Mouse (Mus musculus) monocyte, adult 2 months (primary cell): ENCODE data around the gene S100a7a.
A peak's percentile ranks its signal among the peaks of the same experiment; 100 is the strongest.

Source experiments
- DNase-seq, 2 experiments: peaks; one replicate each; pipeline ENCODE4 v3.0.0; 2022; ENCODE audit warnings: low spot score in 2 of 2, low read depth in 1 of 2

Gene S100a7a

DNA sequence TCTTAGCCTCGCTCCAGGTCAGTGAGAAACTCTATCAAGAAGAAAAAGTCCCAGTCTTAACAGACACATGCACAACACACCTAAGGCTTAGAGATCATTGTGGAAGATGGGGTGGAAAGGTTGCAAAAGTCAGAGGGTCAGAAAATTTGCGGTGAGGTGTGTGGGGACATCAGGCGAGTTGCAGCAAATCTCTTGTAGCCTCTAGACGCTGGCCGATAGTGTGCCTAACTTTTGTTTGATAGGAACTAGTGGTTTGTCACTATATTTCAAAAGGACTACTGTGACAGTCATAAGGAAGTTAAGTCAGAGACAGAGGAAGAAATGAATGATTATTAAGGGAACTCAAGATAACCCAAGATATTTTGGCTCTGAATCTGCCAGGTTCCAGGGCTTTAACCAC is 26.5 kb upstream of the S100a7a start:
- DNase-seq, result no peak

DNA sequence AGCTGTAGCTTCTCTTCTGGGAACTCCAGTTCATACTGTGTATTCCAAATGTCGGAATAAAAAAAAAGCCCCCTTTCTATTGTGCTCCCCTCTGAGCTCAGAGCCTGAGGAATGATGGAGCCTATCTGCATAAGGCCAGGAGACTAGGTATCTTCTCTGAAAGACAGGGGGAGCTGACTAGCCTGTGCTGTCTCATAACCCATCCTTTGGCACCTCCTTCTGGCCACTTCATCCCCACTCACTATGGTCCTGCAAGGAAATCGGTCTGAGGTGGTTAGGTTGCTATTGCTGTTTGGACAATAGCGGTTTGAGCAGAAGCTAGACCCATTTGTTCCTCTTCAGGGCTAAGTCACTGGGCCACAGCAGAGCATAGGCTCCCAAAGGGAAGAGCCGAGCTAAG is 26.0 kb upstream of the S100a7a start:
- DNase-seq, result no peak

DNA sequence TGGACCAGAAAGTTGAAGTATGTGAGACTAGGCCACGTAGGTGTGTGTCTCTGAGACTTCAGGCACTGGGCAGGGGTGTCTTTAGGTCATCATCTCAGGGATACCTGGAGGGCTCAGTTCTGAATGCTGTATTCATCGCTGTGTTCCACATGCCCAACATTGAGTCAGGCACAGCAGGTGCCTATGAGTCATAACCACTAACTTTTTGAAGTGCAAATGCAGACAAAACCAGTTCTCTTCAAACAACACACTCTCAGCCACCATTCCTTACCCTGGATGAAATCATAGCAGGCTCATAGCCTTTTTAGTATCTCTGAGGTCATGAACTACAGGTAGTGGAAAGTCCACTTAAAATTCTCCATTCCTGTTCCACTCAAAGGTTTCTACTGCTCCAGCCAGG is 24.5 kb upstream of the S100a7a start:
- no peak for DNase-seq

DNA sequence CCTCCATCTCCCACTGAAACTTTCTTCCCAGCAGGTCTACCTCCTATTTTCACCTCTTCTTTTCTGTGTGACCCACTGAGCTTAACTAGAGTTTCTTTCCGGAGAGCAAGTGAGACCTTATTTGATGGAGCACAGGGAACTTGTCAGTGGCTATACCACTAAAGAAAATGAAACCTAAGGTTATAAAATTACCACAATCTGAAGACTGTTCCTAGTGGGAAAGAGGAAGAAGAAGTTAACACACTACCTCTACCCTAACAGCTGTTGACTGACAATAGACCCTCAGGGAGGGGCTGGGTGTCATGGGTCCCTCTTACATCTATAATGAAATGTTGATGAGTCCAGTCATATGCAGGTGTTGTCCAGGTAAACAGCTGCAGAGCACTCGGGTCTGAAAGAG is 21.8 kb upstream of the S100a7a start:
- no peak for DNase-seq

DNA sequence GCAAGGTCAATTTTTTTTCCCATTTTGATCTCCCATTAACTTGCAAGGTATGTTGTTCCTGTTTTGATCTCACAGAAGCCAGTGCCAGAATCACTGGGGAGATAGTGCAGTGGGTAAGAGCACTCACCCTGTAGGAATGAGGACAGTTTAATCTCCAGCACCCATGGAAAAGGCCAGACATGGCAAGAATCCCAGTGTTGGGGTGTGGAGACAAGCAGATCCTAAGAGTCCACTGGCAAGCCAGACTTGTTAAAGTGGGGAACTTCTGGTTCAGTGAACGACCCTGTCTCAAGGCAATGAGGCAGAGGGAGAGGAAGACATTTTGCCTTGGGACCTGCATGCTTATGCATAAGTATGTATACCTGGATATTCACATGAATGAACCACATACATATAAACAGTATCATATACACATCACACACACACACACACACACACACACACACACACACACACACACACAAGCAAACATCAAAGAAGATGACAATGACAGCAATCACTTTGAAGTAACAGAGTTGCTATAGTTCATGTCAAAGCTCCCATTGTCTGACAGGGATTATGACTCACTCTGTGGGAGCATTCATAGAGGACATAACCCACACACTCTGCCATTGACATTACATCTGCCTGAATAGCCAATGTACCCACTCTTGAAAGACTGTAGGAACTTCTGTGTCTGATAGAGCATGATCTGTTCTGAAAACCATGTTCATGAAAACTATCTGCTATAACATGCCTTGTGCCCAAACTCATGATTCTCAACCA is 15.1 kb upstream of the S100a7a start:
- DNase-seq, result no peak

DNA sequence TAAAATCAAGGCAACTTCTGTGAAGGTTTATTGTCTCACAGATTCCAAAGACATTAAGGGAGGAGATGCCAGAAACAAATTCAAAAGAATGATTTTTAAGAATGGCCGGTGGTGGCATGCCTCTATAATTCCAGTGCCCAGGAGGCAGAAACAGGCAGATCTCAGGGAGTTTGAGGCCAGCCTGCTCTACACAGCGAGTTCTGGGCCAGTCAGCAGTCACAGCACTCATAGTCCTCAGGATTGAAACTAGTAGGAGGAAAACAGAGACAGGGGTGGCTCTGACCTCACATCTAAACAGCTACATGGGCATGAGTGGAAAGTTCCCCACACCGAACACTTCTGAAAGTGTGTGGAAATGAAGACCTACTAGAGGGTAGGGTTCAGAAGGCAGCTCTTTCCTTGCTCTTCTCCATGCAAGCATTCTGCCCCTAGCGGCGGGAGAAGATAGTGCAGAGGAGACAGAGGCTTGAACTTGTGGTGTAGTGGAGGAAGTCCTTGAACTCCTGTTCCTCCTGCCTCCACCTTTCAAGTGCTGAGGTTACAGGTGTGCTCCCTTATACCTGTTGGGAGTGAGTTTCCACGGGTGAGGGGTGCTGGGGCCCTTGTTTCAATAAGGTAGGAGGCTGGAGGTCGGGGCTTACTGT is 14.2 kb upstream of the S100a7a start:
- no peak for DNase-seq

DNA sequence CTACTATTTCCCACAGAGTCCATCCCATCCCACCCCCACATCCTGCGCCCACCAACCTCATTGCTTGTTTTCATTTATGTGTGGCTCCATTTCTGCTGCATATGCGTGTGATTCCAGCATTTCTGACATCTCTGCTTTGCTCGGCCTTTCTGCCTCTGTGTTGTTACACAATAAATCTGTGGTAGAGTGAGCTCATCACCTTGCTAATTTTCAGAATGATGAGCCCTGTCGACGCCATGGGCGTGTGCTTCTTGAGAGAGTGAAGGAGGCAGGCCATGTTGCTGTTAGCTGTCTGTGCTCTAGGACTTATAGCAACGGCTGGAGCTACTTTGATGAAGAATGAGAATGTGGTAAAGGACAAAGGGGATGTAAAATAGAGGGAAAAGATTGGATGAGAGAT is 12.8 kb upstream of the S100a7a start:
- no peak for DNase-seq

DNA sequence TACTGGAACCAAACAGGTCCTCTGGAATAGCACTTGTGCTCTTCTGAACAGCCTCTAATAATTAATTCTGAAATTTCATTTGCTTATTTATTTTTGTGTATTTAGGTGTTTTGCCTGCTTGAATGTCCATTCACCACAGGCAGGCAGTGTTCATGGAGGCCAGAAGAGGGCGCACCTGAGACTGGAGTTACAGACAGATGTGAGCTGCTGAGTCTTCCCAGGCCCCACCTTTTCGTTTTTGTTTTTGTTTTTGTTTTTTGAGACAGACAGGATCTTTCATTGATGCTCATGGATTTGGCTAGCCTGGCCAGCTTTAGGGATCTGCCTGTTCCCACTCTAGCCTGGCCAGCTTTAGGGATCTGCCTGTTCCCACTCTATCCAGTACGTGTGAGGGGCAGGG is 9.6 kb upstream of the S100a7a start:
- DNase-seq, result peak in 1 of 2 experiments; percentile 26

DNA sequence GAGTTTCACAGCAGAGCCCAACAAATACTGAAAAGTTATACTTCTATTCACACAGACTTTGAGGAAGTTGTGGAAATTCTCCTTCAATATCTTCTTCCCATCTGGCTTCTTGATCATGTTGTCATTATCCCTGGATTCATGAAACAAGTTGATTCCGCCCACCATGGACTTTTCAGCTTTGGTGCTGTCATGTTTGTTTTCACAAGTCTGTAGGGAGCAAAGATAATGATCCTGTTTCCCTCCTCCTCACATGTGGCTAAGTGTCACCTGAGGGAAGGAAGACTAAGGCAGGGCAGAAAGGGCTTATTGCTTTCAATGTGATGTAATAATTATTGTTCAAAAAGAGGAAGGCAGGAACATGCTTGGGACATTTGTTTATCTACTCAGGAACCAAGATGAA is 6.5 kb upstream of the S100a7a start:
- DNase-seq, result no peak

DNA sequence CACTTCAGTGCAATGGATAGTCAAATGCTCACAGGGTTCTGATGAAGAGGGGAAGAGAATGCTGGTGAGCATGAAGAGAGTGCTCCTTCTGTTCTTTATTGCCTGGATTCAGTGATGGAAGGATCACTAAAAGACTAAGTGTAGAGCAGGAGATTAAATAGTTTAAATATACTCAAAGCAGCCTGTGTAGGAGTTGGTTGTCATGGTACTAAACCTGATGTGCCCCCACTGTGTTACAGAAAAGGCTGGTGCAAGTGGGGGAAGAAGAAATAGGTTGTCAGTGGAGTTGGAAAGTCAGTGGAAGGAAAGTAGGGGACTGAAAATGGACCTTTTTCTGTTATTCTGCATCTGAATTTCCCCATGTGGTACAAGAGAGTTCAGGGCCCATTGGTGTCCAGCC is 4.8 kb upstream of the S100a7a start:
- no peak for DNase-seq

DNA sequence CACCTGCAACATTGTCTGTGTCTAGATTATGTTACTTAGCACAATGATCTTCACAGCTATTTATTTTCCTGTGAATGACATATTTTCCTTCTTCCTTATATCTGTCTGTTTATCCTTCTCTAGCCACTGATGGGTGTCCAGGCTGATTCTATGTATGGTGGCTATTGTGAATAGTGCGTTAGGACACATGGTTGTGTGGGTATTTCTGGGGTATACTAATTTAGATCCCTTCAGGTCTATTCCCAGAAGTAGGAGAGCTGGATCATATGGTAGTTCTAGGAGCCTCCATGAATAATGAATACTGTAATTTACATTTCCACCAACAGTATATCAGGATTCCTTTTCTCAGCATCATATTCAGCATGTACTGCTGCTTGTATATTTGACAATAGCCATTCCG is 4.0 kb upstream of the S100a7a start:
- DNase-seq, result no peak

DNA sequence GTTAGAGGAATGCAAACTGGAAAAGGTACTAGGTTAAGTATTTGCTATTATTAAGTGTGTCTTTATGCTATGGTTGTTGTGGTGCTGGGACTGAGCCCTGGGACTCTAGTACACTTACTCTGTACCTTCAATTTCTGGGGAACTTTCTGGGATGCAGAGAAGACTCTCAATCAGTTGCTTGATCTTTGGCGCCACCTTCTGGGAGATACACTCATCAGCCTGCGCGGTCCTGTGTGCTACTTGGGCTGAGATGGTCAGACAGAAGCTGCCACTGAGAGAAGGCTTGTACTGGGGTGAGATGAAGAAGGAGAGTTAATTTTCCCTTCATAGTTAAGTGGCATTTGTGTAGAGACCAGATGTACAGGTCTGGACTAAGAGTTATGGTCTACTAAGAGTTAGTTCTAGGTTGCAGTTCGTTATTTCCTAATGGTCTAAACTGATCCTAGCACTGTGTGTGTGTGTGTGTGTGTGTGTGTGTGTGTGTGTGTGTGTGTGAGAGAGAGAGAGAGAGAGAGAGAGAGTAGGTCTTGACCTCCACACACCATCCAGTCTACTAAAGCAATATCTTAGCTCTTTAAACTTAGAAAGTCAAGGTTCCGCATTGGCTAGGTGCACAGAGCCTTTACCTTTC is 824 bp upstream of the S100a7a start:
- no peak for DNase-seq

DNA sequence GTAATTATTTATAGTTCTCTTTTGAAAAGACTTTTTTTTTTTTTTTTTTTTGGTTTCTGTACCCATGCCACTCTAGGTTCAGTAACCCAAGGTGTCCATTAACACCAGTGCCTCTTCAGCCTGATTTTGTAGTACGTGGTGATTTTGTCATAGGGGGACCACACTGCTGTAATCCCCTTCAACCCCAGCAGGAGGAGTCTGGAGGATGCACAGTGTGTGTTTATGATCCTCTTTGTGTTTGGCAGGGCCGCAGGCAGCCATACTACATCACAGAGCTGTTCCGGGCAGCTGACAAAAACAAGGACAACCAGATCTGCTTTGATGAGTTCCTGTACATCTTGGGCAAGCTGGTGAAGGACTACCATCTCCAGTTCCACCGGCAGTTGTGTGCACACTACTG is 3.6 kb downstream of the S100a7a start:
- no peak for DNase-seq

DNA sequence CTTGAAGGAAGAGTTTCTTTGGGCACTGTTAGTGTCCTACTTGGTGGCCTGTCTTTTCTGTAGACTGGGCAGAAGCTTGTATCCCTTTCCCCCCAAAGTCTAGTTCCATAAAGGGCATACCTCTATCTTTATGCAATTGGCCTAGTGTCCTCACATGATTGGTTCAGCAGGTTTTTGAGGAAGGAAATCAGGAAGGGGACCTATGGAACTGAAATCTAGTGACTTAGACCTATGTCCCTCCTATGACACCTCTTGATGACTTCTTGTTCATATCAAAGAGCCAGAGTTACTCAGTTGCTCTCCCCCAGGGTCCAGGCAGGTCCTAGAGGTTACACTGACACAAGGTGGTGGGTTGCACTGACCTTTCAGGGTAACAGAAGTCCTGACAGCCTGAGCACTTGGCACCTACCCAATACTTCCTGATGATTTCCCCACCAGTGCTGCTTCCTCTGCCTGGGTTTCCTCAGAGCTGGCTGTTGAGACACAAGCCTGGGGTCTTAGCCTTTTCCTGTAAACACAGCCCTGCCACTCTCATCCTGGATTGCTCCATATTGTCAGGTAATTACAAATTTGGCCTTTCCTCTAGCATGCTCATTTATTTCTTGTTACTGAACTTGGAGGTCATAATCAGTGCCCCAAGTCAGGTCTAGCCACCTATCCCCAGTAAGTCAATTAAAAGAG is 5.7 kb downstream of the S100a7a start:
- no peak for DNase-seq

DNA sequence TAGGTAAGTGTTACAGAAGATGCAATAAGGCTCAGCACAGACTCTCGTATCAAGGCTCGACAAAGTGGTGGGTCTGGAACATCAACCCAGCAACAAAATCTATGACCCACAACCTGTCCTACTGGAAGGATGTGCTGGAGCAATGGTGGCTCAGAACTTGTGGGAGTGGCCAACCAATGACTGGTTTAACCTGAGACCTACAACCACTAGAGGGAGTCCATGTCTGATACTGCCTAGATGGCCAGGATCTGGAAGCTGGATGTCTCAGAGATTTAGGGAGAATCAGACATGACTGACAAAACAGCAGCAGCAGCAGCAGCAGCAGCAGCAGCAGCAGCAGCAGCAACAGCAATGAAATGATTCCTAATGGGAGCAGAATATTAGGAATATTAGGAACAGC is 10.4 kb downstream of the S100a7a start:
- no peak for DNase-seq

DNA sequence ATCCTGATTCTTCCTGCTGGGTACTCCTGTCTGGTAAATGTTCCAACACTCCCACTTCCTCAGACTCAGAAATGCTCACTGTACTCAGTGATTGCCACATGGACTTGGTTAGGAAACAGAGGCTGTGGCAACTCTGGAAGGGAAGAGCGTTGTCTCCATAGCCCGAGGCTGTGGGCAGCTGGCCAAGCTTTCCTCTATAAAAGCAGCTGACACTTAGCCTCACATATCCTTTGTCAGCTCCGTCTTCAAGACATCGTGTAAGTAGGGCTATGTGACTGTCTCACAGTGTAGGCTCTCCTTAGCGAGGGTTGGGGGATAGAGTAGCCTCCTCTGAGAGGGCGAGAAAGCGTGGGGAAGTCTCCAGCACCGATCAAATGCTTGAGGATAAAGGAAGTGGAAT is 15.0 kb downstream of the S100a7a start, which contains the start of gene S100a8:
TSS of gene S100a8 (plus strand) at position 133 of the 400 bp plus-strand sequence.
- peak; percentile 22 to 39 for DNase-seq

DNA sequence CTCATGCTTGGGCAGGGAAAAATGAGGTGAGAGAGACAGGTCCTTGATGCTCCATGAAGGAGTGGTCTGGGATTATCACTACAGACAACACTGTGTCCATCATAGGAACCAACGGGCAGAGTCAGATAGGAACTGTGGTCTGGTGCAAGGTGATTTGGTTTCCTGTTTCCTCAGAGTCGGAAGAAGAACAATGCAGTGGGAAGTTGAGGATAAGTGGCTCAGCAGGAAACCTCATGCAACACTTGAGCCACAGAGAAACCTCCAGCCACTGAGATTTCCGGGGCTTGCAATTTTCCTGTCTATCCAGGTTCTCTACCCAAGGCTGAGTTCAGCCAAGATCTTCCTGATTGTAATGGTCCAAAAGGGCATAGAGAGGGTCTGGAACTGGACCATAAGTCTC is 24.8 kb downstream of the S100a7a start:
- DNase-seq, result no peak

DNA sequence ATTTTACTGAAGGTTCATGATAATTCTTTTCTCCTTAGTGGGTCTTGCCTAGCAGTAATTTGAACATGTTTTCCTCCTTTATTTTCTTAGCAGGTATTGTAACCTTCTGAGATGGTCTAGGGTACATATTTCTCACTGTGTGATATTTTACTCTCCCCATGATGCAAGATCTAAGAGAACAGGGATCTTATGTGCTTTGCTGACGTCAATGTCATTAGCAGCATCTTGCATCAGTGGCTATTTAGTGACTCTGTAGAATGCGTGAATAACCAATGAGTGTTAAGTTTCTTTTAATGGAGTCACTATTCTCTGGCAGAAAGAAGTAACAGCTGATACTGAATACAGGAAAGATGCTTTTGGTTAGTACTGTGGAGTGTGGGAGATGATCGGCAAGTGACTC is 30.1 kb downstream of the S100a7a start:
- DNase-seq, result no peak

DNA sequence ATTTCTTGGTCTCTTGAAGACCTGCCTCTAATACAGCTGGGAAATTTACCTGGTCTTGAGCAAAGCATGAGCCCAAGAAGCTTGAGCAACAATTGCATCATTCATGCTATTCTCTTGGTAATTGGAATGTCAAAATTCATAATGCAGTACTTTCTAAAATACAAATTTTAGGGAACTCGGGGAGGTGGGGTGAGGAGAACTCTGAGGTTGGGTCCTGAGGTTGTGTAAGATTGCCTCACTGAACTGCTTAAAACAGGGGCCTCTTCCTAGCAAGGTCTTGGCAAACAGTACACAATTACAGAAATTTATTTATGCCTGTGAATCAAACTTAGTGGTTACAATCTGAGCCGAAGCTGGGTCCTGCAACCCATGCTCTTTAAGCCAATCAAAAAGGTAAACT is 33.0 kb downstream of the S100a7a start:
- DNase-seq, result no peak

DNA sequence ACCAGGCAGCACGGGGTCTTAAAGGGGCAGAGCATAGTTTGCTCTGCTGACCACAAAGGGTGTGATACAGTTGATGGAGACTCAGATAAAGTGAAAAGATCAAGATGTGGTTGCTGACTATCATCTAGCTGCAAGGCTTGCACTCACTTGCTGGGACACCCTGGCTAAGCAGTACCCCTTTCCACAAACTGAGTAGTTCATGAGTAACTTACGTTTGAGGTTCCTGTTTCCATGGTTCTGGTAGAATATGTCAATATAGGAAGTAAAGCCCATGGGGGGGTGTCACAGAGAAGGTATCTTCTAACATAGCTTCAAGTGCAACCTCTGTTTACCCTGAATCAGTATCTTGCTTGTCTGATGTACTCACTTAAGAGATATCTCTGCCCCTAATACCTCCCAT is 39.7 kb downstream of the S100a7a start:
- no peak for DNase-seq

DNA sequence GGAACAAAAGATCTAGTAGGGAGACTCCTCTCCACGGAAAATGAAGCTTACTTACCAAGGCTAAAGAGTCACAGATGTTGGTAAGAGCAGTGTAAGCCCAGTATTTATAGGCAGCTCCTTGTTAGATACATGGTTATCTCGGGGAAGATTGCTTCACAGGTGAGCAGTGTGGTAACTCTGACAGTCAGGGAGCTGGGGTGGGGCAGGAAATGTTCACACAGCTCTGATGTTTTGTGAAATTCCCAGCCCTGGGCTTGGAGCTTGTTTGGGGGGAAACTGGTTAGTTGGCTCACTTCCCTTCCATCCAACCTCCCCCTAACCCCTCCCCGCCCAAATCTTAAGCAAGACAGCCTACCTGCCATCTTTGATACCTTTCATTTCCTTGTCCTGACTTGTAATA is 41.8 kb downstream of the S100a7a start, which contains the start of gene S100a9:
TSS of gene S100a9 (minus strand) at position 109 of the 400 bp plus-strand sequence.
- DNase-seq, result no peak

DNA sequence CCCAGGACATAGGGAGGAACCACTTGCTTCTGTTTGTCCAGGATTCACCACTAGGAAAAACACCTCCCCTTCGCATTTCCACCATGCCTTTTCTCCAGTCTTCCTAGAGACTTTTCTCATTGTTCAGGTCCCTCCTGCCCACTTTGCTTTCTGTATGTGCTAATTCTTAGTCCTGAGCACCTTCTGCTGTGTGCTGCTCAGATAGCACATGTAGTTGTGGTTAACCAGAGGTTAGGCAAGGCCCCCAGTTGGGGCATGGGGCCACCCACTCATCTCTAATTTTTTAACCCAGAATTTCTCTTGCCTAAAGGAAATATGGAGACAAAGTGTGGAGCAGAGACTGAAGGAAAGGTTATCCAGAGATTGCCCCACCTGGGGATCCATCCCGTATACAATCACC is 48.4 kb downstream of the S100a7a start:
- DNase-seq, result no peak
